Mouse (Mus musculus): Measurements from ENCODE around the gene Sv2b.

Gene Sv2b

GRCm38 (mm10) chr7:75102536-75103332 lies 206.3 kb downstream of the Sv2b start:
- no peak for DNase-seq (ENCODE audit: inconsistent ontology term)

GRCm38 (mm10) chr7:75085473-75085872 lies 223.6 kb downstream of the Sv2b start:
- DNase-seq (ENCODE audit: inconsistent ontology term): no peak

DNA sequence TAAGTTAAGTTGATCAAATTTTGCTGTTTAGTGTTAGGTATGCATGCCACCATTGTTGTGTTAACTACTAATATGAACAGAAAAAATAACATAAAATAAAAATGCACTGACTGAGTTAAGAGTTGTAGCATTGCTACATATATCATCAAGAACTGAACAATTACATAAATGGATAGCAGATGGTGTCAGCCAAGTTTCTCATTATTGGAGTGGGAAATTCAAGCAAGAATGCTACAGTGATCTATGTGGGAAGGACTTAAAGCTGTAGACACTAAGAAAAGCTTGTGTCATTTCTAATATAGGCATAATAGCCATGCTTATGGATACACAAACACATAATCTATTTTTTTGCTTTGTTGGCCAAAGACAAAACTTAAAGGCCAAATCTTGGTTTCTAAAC lies 228.9 kb downstream of the Sv2b start:
- DNase-seq (ENCODE audit: inconsistent ontology term): no peak

GRCm38 (mm10) chr7:75077560-75078208 lies 231.4 kb downstream of the Sv2b start:
- no peak for DNase-seq (ENCODE audit: inconsistent ontology term)

All from Muller cell, postnatal 12 days (primary cell).